ENCODE assay signal across 30 mouse cellular contexts in genomic region chr3:40200174-40200573, GRCm38 (mm10).
"Had no signal": no experiment of that assay in that cellular context is flagged by ENCODE, and none has a peak within 500 bp of the region (broad histone marks: within the 10 kb centered on the region; RNA-seq: fewer than 3 reads in every experiment).

No protein-coding gene starts in this region.

- H3K36me3 ChIP-seq: heart, embryonic 10.5 days; heart, embryonic 12.5 days; heart, embryonic 13.5 days; heart, embryonic 15.5 days; hindbrain, embryonic 10.5 days; hindbrain, embryonic 12.5 days; hindbrain, embryonic 13.5 days; hindbrain, embryonic 15.5 days; intestine, embryonic 15.5 days; kidney, embryonic 15.5 days had no signal

- H3K4me2 ChIP-seq: heart, embryonic 11.5 days; heart, embryonic 12.5 days; heart, embryonic 13.5 days; heart, embryonic 15.5 days; hindbrain, embryonic 12.5 days; hindbrain, embryonic 13.5 days; hindbrain, embryonic 14.5 days; hindbrain, embryonic 15.5 days; intestine, embryonic 15.5 days; kidney, embryonic 15.5 days had no signal

- H3K27me3 ChIP-seq: heart, embryonic 12.5 days; heart, embryonic 13.5 days; heart, embryonic 15.5 days; hindbrain, embryonic 12.5 days; hindbrain, embryonic 13.5 days; hindbrain, embryonic 15.5 days; intestine, embryonic 15.5 days; kidney, embryonic 15.5 days had no signal

- H3K4me3 ChIP-seq: heart, embryonic 10.5 days; heart, embryonic 12.5 days; heart, embryonic 13.5 days; heart, embryonic 15.5 days; hindbrain, embryonic 10.5 days; hindbrain, embryonic 12.5 days; hindbrain, embryonic 13.5 days; hindbrain, embryonic 15.5 days; intestine, embryonic 15.5 days; kidney, embryonic 15.5 days; layer of hippocampus, adult 2 months; left cerebral cortex, adult 2 months had no signal

- DNase-seq: heart, postnatal 10 days; heart, postnatal 14 days; heart, postnatal 36 days; heart, postnatal 4 days; kidney, adult 11 months; kidney, adult 2 months; kidney, adult 8-10 months; kidney, adult 9 months; kidney, postnatal 10 days; kidney, postnatal 25 days; kidney, postnatal 36 days; kidney, postnatal 4 days; layer of hippocampus, adult 9-11 months; layer of hippocampus, postnatal 36 days had no signal

- H3K9me3 ChIP-seq: heart, embryonic 10.5 days; heart, embryonic 12.5 days; heart, embryonic 13.5 days; heart, embryonic 15.5 days; hindbrain, embryonic 10.5 days; hindbrain, embryonic 12.5 days; hindbrain, embryonic 13.5 days; hindbrain, embryonic 15.5 days; intestine, embryonic 15.5 days; kidney, embryonic 15.5 days had no signal

- H3K9ac ChIP-seq: heart, embryonic 12.5 days; heart, embryonic 13.5 days; heart, embryonic 15.5 days; hindbrain, embryonic 12.5 days; hindbrain, embryonic 13.5 days; hindbrain, embryonic 14.5 days; hindbrain, embryonic 15.5 days; intestine, embryonic 15.5 days; kidney, embryonic 15.5 days had no signal

- H3K27ac ChIP-seq: heart, embryonic 10.5 days; heart, embryonic 13.5 days; heart, embryonic 15.5 days; hindbrain, embryonic 10.5 days; hindbrain, embryonic 12.5 days; hindbrain, embryonic 13.5 days; hindbrain, embryonic 14.5 days; hindbrain, embryonic 15.5 days; hindbrain, postnatal 0 days; intestine, embryonic 15.5 days; kidney, embryonic 15.5 days; kidney, postnatal 0 days; layer of hippocampus, adult 2 months; left cerebral cortex, adult 2 months had no signal

- H3K4me1 ChIP-seq: heart, embryonic 10.5 days; heart, embryonic 12.5 days; heart, embryonic 13.5 days; heart, embryonic 15.5 days; hindbrain, embryonic 10.5 days; hindbrain, embryonic 12.5 days; hindbrain, embryonic 13.5 days; hindbrain, embryonic 15.5 days; intestine, embryonic 15.5 days; kidney, embryonic 15.5 days had no signal
